Mouse (Mus musculus) 416B (cell line): ENCODE results near the gene Filip1.

ENCODE experiments used
- DNase-seq: peaks from one replicate; pipeline ENCODE4 v3.0.0; 2011; ENCODE audit warnings: low read depth

Filip1 gene

DNA sequence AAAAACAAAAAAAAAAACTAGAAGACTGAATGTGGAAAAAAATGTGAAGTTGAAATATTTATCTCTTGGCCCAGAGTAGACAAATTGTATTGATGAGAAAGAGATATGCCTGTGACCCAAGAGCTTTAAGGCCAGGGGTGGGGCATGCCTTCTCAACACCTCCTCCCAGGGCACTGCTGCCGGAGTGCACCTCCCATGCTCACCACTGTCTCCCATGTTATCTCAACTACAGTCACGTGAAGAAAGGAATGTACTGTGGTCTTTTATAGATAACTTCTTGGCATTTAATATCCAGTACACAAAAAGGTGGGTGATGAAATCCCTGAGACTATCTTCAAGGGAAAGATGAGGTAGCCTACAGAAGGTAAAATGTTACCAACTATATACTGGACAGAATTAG lies 64.7 kb downstream of the Filip1 start:
- no peak for DNase-seq

DNA sequence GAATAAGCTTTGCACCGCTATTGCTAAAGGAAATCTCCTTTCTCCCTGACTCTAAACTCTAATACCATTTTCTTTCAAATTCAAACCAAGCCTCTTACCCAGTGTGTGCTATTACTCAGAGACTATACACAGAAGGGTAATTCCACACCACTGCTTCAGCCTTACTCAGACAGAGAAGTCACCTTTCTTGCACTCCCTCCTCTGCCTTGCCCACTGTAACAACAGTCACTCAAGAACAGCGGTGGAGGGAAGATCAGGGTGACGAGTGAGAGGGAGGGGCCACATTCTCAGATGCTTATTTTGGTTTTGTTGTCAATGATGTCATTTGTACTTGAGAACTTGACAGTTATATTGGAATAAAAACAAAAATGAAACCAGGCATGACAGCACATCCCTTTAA lies 65.2 kb downstream of the Filip1 start:
- no peak for DNase-seq

DNA sequence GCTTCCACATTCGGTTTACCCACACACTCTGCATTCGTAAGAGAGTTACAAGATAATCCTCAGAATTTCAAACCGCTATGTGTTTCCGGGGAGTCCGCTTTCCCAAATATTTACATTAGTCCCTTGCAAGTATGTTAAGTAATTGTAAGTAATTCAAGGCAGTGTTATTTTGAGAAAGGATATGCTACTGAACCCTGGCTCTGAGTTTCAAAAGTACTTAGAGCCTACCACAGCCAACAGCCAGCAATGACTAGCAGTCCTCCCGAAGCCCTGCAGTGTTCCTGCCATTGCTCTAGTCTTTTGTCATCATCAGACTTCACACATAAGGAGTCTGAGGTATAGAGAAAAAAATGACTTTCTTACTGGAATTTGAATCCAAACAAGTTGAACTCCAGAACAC lies 67.8 kb downstream of the Filip1 start:
- DNase-seq, result no peak

DNA sequence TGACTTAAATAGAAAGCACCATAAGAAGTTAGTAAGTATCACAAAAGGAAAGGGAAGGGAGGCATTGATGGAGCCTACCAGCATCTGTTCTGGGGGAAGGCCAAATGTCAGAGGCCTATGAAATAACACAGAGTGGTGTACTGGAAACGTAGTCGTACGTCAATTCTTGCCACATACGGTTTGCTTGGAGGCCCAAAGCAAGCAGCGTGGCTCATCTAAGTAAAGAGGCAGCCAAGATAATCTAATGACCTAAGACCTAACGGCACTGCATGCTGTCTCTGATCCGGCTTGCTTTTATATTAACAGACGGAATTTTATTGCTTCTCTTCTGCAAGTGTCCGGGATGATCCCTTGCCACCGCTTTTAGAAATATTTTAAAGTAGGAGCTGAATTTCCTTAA lies 68.7 kb downstream of the Filip1 start:
- no peak for DNase-seq

DNA sequence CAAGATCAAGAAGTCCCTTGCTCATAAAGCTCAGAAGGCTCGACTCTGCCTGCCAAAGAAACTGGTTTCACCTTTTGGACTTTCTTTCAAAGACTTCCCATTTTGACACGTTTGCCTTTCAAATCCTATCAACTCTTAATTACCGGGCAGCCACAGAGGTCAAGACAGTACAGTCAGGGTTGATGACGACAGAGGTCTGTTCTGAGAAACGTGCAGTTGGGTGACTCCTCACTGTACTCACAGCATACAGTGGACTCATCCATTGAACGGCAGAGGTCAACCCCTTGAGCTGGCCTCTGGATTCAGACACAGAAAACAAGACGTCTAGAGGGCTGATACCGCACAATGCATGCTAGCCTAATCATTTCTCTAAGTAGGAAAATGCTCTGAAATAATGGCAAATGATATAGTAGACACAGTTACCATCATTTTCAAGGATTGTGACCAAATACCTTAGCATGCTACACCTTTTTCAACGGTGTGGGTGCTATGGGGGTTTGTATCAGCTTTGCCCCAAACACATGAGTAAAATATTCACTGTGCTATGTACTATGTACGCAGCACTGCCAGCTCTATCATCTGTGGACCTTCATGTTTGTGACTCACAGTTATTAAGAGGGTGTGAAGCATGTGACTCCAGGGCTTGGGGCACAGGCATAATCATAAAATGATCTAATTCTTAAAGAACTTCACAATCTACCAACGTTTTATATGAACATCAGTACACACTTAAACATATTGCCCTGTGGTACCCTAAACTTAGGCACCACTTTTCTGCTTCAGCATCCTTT lies 74.0 kb downstream of the Filip1 start:
- no peak for DNase-seq

DNA sequence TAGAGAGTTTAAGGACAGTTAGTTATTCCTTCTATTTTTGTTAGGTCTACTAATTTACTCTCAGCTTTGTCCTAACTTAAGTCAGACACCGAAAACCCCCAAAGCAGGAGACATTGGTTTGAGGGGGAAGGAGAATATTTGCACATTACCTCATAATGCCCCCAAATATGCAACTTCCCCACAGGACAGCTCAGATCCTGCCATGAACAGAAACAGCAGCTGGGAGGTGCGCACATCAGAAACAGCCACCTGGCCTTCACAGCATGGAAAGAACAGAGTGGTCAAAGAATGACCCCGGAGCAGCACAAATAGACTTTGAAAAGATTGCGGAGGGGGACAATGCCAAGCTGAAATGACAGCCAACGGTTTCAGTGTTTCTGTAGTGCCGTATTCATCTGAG lies 75.1 kb downstream of the Filip1 start:
- DNase-seq, result no peak

DNA sequence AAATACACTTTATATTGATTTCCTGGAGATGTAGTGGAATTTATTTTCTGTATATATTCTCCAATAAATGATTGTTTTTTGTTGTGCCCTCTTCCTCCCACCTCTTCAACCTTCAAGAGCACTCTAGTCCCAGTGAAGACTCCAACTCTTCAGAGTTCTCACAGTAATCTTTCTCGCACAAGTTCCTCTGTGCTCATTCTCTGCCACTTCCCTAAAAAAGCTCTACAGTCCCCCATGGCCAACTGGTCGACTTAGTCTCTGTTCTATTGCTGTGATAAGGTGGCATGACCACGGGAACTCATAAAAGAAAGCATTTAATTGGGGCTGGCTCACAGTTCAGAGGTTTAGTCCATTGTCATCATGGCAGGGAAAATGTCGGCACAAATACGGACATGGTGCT lies 80.1 kb downstream of the Filip1 start:
- no peak for DNase-seq

DNA sequence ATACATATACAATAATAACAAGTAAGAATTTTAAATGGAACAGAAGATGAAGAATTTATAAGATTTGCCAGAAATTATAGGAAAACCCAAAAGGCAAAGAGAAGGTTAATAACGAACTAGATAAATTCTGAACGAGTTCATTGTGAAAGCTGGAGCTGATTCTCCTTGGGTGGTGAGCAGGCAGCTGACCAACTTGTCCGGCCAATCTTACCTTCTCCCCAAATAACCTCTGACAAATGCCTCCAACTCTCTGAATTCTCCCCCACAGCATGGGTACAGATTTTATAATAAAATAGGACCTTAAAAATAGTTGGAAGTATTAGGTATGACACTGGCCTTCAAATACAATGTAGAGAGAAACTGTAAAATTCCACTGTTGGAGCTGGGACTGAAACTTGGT lies 84.6 kb downstream of the Filip1 start:
- DNase-seq, result no peak

DNA sequence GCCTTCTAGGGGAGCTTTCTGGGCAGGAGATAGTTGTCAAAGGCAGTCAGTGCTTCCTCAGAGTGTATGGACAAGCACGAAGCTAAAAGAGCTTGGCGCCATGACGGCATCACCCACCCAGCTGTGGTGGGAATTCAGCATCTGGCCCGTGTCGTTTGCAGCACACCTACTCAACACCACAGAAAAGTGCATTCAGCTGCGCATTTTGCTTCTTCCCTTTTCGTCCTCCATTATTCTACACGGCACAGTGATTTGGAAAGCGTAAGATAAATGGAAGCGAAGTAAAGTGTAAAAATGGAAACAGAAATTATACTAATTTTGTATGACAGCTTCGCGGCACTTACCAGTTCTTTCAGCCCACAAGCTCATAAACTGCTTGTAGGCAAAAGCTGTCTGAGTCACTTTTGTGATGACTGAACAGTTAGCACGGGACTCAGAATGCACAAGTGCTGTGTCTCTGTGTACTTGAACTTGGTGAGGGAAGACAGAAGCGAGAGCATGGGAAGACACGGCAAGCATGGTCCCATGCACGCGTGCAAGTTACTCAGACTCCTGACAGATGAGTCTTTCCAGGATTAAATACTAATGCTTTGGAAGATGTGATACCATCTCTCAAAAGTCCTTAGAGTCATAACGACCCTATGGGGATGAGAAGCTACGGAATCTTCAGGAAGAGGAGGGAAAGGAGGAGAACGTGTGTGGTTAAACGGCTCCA lies 85.3 kb downstream of the Filip1 start:
- no peak for DNase-seq

DNA sequence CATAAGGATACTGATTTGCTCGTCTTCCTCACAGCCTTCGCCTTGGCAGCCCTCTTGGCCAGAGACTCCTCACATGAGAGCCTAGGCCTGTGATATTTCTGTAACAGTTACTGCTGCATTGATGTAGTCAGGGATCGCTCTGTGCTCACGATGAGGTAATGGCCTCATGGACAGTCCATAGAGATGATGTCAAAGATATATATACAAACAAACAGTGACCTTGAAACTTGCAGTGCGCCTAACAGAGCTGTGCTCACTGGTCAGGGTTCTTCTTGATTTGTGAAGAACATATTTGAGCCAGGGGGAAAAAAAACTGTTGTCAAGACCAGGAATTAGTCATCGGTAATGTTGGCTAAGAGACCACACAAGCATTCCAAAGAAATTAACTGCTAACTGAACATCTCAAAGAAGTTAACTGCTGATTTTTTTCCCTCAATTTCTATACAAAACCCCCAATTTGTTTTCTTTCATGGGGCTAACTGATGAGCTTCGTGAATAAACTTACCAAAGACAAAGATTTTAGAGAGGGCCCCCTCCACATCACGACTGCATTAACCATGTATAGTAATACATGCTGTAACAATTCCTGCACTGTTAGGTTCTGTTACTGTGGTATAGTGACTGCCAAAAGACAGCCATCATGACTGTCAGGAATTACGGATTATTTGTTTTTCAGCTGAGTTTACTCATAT lies 86.0 kb downstream of the Filip1 start:
- DNase-seq, result peak; percentile 44

DNA sequence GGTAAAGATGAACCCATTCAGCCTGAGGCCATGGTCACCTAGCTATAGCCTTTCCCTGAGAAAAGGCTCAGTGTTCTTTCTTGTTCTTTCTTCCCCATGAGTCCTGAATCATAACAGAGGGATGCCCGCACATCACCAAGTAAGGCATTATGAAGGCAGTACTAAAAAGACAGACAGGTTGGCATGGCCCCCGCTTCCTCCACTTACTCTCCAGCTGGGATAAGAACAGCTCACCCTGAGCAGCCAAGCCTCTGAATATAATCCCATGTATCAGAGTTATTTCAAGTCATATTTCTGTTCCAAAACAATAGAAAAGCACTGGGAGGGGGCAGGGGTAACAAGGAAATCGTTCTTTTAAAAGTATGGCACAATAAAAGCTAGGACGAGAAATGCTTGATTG lies 86.7 kb downstream of the Filip1 start:
- no peak for DNase-seq

DNA sequence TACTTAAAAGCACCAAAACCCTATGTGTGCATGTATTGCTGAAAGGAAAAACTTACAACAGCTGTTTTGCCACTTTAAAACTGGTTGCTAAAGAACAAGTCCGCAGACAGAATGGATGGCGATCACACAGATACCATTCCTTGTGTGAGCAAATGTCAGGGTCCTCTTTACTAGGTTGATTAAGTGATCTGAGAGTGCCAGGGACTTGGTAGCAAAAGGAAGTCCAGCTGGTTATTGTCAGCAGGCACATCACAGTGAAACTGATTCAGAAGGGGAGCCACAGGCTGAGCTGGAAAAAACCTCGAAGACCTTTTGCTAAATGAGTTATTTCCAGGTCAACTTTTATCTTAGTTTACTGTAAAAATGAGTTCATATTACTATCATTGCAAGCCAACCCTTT lies 89.4 kb downstream of the Filip1 start:
- DNase-seq, result peak; percentile 61

DNA sequence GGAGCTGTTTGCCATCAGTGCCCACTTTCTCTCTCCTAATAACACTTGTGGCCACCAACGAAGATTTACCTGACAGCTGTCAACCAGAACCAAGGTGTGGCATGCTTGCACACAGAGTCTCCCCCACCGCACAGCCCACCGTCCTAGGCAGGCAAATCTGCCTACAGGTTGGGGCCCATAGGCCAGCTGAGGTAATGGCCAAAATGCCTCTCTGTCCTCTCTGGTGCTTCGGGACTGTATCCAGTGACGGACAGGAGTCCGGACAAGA lies 90.2 kb downstream of the Filip1 start:
- no peak for DNase-seq

DNA sequence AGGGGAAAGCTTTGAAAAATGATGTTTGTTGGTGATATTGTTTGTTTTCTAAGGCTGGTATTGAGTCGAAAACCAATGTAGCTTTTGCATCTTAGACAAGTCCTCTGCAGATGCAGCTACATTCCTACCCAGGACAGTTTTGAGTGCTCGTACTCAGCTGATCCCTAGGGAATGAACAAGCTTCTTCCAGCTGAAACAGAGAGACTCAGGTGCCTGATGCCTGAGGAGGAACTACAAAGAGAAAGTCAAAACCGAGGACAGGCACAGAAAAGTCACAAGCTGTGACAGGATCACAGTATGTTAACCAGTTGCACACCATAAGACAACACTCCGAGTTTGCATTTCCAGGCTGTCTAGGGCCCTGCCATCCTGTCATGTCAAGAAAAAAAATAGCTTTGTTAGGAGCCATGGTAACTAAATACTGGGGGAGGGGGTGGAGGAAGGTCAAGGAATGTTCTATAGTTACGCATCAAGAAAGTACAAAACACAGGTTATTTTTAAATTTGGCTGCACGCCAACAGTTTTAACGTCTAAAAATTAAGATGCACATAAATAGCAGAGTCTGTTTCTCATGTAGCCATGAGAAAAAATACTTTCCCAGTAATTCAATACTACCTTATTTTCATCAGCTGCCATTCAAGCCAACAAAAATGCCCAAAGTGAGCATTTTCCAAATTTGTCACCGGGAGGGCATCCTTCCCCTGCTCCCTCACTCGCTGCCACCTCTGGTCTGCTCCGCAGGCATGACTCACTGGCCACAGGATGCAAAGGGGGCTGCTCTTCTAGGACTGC lies 90.8 kb downstream of the Filip1 start:
- DNase-seq, result peak; percentile 80

DNA sequence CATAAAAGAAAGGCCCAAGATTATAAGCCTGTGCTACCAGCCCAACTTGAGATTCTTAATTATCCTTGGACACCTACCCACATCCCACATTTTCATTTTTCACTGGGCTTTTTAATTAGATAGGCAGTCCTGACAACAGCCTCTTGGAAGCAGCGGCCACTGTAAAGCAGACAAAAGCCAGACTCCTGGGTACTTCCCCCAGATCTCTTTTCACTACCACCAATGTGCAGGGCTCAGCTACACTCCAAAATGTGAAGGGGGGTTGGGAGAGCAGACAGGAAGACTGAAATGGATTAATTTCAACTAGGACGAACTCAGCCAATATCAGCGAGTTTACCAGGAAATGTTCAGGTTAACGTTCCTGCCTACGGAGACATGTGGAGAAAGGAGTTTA lies 92.1 kb downstream of the Filip1 start:
- no peak for DNase-seq

DNA sequence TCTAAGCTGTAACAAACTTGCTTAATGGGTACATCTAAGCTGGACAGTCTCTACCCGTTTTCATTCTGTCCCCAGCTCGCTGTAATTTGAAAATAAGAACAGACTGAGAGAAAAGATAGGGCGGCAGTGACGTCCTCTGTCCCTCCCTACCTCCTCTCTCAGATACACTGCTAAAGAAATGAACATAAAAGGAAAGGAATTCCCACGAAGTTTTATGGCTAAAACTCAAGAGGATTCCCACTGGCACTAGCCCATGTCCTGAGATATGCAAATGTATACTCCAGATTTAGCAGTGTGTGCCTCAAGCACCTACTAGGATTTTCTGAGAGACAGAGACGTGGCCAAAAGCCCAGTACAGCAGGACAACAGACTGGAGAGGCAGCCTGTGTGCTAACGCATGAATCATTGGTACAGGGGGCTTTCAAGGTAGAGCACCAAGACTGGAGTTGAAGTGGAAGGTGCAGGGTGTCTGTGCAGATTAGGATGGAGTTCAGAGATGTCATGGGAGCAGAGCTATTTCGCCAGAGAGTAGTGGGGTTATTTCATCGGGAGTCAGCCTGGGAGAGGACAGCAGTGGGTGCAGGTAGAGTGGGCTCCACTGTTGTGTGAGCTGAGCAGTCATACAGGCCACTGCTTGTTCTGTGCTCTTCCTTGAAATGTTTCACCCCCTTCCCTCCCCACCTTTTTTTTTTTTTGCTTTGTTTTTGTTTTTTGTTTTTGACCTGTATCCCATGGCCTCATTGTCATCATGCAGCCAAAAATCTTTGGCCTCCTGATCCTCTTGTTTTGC lies 92.7 kb downstream of the Filip1 start:
- DNase-seq, result peak; percentile 11

DNA sequence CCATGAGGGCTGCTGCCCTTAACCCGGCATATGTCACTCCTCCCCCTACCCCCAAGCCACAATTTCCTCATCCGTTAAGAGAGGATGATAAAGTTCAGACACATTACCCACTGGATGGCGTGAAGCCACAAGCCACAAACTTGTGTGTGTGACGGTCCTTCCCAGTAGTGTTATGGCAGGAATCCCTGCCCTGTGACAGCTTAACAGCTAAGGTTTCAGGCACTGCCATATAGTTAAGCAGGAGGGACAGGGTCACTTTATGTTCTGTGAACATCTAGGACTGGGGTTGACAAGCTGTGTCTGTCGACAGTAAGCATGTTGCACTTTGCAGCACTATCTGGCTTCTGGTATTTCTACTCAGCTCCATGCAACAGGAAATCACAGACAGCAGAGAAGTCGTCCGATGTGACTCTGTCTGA lies 93.3 kb downstream of the Filip1 start:
- peak; percentile 90 for DNase-seq

DNA sequence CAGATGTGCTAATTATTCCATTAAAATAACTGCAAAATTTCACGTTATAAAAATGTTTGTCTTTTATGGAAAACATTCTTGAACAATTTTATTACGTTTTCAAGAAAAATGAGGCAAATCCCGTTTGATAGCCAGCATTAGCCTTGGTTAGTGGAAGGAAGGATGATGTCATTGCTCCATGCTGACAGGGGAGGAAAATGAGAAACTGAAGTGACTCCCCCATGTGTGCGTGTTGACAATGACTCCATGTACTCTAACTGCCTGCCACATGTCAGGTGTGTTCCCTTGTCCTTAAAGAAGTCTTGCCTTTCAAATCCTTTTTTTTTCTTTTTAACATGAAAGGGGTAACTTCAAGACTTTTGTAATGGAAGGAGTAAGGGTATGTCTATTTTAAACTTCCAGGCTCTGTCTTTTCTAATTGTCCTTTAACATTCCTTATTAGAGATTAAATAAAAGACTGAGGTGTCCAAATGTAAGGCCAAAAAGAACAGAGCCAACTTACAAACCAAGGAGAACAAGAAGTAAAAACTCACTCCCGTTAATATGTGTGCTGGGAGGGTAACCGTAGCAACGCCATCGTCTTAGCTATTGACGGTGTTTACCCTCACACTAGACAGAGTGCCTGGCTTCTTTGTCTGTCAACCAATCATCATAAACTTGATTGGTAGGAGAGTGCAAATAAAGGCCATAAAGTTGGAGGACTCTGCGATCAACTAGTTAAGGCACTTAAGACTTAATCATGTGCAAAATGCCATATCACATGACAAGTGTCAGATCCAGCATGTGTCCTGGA lies 94.1 kb downstream of the Filip1 start:
- DNase-seq, result peak; percentile 33

DNA sequence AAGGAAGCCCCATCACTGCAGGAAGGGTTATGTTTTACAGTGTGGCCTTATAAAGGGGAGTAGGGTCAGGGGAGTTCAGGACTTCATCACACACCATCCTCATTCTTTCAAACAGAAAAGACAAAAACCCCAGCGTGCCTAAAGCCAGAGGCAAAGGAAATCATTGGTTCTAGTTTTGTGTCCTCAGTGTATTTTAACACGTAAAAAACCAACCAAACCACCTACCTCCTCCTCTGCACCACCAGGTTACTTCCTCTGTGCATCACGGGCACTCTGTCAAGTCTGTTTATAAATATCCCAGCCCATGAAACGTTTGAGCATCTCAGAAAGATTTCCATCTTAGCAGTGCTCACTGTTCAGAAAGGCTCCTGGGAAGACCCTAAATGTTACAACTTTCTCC lies 98.4 kb downstream of the Filip1 start:
- no peak for DNase-seq

DNA sequence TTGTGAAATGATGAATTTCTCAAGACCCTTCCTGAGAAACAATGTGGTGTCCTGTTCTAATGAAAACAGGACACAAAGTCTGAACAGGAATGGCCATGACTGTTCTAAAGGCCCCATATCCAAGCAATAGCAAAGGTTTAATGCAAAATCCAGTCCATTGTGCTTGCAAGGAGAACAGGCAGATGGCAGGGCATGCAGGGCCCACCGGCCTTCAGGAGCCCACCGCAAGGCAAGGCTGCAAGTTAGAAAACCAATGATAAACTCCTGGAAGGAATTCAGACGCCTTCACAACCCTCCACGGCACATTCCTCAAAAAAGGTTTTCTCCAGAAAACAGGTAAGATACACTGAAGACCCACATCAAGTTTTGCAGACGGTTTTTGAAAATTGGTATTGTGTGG lies 99.7 kb downstream of the Filip1 start:
- DNase-seq, result no peak

DNA sequence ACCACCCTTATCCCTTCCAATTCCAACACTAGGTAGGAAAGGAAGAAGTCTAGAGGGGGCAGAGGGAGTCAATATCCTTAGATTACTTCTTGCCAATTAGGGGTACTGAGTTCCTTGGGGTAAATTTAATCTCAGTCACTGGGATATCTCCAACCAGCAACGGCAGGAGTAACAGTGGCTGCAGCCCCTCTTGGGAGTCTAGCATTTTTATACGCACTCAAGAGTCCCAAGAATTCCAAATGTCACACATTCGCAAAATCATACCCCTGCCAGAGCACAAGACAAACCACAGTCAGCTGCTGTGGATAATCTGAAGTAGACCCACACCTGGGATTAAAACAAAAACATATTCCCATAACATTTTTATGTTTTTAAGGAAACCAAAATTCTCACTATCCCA lies 102.5 kb downstream of the Filip1 start:
- no peak for DNase-seq
